Mouse (Mus musculus) right cerebral cortex, postnatal 4 days (tissue): ENCODE measurements around the gene Setd1a.
"Not testable (repeated sequence)": the region's sequence is repeated elsewhere in the genome, so short reads cannot be mapped to it uniquely, and the experiment has no call there.

ENCODE experiments used
- DNase-seq: peaks from one replicate; pipeline ENCODE4 v3.0.0-alpha.2; 2022

The Setd1a gene

DNA sequence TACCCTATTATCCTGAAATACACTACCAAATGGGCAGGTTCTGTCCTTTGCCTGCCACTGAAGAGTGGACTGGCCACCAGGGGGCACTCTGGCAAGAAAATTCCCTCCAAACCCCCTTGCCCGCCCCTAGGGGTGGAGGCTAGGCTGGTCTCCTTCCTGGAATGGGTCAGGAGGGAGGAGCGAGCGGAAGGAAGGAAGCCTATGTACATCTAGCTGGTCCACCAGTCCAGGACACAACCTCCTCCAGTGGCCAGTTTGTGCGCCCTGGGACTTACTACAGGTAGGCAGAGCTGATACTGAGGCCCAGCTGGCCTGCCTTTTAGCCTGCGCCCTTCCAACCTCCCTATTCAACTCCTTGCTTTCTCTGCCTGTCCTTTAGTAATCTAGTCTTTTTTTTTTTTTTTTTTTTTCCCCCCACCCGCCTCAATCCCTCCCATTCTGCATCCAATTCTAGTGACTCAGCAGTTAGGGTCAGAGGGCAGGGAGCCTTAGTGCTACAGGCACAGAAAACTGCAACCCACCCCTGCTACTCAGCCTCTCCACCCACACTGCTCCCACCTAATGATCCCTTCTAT is 24.1 kb downstream of the Setd1a start, which contains the start of gene Hsd3b7:
Gene Hsd3b7 (plus strand): TSS at position 170 of the 575 bp plus-strand sequence.
- peak; percentile 90 for DNase-seq

- no peak for DNase-seq
Observed at GRCm38 (mm10) chr7:127801010-127801621, 24.6 kb downstream of the Setd1a start.

- no peak for DNase-seq
Observed at GRCm38 (mm10) chr7:127802313-127802712, 25.8 kb downstream of the Setd1a start.

GRCm38 (mm10) chr7:127808821-127809220 is 32.4 kb downstream of the Setd1a start:
- no peak for DNase-seq

DNA sequence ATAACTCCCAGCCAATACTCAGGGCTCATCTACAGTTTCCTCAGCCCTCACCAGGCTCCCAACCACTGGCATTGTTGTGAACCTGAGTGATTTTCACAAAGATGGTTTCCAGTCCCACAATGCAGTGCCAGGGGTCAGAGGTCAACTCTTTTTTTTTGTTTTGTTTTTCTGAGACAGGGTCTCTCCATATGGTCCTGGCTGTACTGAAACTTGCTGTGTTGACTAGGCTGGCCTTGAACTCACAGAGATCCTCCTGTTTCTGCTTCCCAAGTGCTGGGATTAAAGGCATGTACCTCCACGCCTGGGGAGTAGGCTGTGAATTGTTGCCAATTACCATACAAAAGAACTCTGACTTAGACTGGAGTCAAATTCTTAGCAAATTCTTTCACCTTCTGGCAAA is 33.4 kb downstream of the Setd1a start:
- no peak for DNase-seq

DNA sequence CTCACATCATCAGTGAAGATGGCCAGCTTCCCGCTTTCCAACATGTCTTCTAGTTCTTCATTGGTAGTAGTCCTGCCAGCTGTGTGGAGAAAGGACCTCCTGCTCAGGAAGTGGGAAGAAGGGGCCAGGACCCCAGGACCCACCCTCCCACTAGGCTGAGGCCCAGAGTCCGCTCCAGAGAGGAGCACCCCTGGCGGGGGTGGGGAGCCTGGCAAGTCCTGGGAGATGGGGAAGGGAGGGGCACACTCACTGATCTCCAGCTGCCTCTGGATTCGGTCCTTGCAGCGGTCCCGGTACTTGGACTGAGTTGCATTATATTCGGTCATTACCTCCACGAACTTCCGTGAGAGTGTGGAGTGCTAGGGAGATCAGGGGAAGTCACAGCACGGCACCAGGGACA is 34.2 kb downstream of the Setd1a start:
- no peak for DNase-seq

DNA sequence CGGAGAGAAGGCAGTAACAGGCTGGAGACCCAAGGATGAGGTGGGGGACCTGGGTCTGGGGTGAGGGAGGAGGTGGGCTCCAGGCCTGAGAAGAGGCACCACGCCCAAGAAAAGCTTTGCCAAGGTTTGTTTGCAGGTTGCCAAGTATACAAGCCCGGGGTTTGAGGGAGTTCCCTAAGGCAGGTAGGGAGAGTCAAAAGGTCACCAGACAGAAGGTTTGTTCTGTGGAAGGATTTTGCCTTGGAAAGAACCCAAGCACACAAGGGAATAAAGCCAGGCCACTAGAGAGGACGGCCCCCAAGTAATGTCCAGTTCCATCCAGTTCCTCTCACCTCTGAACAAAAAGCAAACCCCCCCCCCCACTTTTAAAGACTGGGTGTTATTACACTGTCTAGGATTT is 34.8 kb downstream of the Setd1a start:
- no peak for DNase-seq

DNA sequence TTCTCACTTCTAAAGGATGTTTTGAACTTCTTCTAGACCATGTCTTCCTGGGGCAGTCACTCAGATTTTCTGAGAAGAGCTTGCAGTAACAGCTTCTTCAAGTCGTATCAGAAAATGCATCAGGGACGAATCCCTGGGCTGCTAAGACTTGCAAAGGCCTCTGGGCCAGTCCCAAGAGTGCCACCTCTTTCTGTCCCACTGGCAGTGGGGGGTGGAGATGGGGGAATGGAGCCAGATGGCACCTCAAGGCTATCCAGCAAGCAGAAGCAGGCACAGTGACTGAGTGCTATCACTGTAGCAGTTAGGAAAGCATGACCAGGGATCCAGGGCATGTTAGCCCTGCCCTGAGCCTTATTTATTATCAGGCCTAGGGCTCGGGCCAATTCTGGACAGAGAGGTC is 35.8 kb downstream of the Setd1a start:
- DNase-seq: no peak

DNA sequence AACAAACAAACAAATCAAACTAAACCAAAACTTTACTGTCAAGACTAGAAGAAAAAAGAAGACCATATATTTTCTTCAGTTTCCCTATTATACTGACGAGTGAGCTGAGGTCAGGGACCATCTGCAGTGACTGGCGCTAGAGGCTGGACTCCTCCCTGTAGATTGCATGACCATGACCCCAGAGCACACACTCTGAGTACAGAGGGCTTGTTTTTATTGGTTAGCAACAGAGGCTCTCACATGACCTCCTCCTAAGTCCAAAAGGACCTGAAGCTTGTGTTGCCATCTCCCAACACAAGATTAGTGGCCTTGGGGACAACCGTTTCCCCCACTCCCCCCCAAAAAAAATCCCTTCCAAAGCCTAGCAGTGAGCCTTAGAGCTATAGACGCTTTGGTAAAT is 37.4 kb downstream of the Setd1a start:
- DNase-seq: no peak

DNA sequence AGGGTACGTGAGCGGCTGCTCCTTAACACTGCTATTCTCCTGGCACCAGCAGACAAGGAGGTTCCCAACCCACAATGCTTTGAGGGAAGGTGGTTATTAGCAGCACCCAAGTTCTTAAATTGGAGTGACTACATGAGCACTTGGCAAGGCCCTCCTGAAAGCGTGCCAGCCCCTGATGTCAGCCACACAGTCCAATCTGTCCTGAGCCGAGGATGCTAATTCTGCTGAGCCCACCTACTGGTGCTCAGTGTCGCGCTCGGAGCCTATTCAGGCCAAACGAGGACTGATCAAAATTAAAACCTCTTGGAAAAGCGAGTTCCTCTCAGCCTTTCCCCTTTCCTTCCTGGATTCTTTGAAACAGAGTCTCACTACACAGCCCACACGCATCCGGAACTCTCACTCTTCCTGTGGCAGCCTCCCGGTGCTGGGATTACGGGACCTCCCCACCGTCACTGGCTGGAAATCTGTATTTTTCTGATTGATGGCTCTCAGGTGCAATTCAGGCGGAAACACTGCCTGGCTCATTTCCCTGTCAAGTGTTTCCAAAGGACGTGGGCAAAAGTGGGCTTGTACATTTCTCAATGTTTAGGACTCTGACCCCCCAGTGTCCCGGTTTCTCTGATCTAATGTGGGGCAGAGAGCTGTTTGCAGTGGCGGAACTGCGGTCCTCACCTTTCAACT is 37.9 kb downstream of the Setd1a start:
- peak; percentile 66 for DNase-seq

DNA sequence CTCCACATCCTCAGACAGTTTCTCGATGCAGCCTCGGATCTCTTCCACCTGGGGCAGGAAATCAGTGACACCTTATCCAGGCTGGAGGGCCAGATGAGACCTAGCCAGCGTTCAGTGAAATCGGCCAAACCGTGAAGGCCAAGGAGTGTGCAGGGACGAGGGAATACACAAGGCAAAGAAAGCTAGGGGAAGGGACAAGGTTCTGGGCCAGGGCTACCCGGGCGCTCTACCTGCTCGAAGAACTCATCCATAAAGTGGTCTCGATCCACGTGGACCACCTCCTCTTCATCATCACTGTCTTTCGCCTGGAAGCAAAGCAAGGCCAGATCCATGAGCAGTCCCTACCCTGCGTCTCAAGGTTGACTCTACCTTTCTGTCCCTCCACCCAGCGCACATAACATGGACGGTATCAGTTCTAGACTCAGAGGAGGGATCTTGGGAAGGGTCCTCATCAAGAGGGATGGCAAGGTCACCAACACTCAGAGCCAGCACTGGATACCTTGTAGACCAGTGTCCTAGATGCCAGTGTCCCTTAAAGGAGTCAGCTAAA is 38.7 kb downstream of the Setd1a start:
- no peak for DNase-seq

- no peak for DNase-seq
Observed at GRCm38 (mm10) chr7:127815954-127816821, 39.7 kb downstream of the Setd1a start.

DNA sequence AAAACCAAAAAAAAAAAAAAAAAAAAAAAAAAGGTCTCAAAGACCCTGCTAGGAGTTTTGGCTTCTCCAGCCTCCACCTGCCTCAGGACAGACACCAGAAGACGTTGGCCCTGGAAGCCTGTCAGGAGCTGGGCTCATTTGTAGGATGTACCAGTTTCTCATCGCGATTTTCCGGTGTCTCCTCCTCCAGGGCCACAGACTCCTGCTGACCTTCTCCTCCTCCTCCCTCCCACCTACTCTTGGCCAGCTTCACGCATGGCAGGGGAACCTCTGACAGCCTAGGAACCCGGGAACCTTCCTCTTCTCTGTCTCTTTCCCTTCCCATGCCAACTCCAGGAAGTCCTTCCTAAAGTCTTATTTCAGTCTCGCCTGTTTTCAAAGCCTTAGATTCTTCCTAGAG is 40.6 kb downstream of the Setd1a start:
- no peak for DNase-seq

DNA sequence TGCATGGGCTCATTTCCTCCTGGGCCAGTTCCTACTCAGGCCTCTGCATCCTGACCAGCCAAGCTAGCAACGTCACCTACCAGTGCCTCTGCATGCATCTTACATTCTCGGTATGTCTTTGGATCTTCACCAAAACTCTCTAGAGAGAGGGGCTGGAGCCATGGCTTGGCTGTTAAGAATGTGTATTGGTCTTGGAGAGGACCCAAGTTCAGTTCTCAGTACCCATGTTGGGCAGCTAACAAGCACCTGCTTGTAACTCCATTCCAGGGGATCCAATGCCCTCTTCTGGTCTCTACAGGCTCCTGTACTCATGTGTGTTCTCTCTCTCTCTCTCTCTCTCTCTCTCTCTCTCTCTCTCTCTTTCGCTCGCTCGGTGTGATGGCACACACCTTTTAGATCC is 41.3 kb downstream of the Setd1a start:
- no peak for DNase-seq

GRCm38 (mm10) chr7:127820836-127821509 is 44.5 kb downstream of the Setd1a start:
- DNase-seq: no peak

DNA sequence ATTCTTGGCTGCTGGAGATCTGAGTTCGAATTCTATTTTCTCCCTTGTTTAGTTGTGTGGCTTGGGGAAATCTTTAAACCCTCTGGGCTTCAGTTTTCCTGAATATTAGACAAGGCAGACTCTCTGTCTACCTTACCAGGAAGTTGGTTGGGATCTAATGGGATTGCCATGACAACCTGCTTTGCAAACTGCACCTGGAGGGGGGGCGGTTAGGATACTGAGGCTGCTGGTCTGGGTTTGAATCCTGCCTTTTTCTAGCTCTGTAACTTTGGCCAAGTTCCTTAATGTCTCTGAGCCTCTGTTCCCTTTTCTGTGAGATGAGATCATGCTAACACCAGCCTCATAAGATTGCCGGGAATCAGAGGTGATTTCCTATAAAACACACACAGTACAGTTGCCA is 46.0 kb downstream of the Setd1a start:
- no peak for DNase-seq

- DNase-seq: no peak
Observed at GRCm38 (mm10) chr7:127823236-127824171, 47.0 kb downstream of the Setd1a start.

DNA sequence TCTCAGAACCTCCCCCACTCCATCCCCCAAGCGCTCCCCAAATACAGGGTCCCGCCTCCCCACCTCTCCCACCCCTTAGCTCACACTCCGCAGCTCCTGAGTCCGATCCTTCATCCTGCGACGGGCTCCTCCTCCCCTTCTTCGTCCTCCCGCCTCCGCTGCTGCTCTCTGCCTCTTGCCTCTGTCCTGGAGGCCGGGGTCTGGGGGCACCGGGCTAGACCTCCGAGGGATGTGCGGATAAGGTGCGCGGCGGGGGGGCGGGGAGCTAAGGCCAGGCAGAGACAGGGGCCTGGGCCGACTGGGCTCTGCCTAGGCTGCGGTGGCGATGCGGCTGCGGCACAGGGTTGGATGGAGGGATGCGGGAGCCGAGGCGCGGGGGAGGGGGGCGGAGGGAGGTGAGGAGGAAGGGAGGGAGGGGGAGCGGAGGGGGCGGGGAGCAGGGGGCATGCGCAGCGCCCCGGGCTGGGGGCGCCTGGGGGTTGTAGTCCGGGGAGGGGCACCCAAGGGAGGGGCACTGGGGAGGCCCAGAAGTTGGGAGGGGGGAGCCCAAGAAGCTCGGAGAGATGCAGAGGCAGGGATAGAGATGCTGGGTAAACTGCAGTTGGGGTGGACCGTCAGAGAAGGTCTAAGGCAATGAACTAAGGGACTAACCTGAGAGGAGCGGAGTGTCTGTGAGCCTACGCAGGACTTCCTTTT is 47.9 kb downstream of the Setd1a start, which contains the start of the genes Stx4a and Stx1b:
Gene Stx4a (plus strand): TSS at position 119 of the 696 bp plus-strand sequence.
Gene Stx1b (minus strand): TSS at position 374 of the 696 bp plus-strand sequence.
- peak; percentile 94 for DNase-seq

DNA sequence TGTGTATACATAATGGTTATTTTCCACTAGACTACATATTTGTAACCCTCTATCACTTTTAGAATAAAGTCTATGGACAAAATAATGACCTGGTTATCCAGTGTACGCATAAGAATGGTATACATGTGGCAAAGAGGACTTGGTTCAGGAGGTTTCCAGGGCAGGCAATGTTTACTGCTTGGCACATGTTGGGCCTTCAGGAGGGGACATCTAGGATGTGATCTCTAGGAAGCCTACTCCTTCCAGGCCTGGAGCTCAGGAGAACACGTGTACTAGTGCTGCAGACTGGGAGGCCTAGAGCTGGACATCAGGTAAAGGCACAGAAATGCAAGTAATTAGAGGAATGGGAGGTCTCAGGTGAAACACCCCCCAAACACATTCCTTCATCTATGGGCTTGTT is 59.1 kb downstream of the Setd1a start:
- no peak for DNase-seq

DNA sequence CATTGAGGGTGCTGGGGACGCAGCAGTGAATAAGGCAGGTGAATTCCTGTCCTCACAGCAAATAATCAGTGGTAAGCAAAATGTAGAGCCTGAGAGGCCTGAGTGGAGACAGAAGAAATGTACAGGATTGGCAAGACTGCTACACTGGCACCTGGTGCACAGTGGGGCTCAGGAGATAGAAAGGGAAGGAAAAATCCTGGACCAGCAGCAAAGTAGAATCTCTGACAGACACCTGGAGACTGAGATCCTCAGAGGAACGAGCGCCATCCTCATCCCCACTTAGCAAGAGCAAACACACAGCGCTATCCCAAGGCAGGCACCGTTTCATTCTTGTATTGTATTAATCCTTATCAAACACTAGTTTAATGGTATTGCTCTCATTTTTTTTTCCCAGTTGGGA is 61.0 kb downstream of the Setd1a start:
- no peak for DNase-seq

- not testable (repeated sequence) for DNase-seq
Observed at GRCm38 (mm10) chr7:127837878-127838277, 61.4 kb downstream of the Setd1a start.
